1 mouse cellular context compared by ENCODE assay signal in the genomic region with DNA sequence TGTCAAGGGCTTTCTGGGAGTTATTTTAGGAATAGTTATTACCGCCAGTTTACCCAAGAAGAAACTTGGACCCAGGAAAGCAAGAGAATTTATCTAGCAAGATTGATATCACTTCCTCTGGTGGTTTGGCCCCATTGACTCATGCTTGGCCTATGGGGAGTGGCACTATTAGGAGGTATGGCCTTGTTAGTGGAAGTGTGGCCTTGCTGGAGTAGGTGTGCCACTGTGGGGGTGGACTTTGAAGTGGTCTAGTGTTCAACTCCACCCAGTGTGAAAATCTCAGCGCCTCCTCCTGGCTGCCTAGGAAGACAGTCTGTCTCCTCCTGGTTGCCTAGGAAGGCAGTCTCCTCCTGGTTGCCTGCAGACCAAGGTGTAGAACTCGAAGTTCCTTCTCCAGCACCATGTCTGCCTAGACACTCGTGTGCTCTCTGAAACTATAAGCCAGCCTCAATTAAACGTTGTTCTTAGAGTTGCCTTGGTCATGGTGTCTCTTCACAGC.
TF ChIP-seq lines count a peak whose summit lies in the region.

No protein-coding gene starts in this region.

TF ChIP-seq in MEL, 35 proteins besides CTCF, POLR2A, EP300 and RAD21:
- TF ChIP-seq GATA1 (IDR thresholded peaks at IDR 0.05; ENCODE audit: low read depth, low read length) (peak; percentile 36), KAT2A (conservative IDR thresholded peaks at IDR 0.05; ENCODE audit: low read depth, low read length) (no peak)
